Mouse (Mus musculus) Muller cell, postnatal 12 days (primary cell): Measurements from ENCODE around the gene Paqr6.
A peak's percentile ranks its signal among the peaks of the same experiment; 100 is the strongest.

ENCODE experiments used
- DNase-seq: peaks from one replicate; pipeline ENCODE4 v3.0.0-alpha.2; 2015; ENCODE audit errors: inconsistent ontology term

The Paqr6 gene

DNA sequence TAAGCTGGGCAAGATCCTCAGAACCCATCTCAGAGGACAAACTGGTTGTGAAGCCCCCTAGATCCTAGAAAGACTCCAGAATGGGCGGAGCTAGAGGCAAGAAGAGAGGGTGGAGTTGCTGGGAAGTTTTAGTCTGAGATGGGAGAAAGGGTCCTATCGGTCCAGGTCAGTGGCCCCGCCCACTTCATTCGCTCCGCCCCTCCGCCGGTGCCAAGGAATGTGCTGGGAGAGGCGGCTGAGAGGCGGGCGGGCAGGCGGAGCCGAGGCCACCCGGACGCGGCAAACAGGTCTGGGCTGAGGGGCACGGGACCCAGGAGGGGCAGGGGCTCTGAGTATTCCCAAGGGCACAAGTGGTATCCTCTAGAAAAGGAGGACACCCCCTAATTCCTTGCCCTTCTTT lies at the start of gene Paqr6:
Paqr6 (plus strand) TSS at position 248 of the 400 bp plus-strand sequence.
- peak; percentile 89 for DNase-seq

DNA sequence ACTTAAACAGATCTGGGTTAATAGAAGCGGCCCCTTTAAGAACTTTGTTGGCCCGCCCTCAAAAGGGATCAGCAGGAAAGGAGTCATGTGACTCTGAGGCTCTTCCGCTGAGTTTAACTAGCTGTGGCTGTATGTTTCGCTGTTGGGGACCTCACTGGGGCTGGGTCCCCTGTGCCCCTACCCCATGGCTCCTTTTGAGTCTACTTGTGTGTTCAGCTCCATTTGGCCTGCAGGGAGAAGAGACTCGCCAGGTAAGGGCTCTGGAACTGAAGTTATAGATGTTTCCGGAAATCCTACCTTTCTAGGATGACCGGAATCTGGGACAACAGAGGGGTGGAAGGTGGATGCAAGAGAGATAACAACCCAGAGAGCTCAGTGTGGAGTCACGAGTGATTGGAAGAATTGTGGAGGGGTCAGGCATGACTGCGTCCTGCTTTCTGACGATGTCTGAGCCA lies 39.4 kb upstream of the Paqr6 start, which contains the start of gene Glmp:
Glmp (plus strand) TSS at position 73 of the 455 bp plus-strand sequence.
- DNase-seq = peak; percentile 54

DNA sequence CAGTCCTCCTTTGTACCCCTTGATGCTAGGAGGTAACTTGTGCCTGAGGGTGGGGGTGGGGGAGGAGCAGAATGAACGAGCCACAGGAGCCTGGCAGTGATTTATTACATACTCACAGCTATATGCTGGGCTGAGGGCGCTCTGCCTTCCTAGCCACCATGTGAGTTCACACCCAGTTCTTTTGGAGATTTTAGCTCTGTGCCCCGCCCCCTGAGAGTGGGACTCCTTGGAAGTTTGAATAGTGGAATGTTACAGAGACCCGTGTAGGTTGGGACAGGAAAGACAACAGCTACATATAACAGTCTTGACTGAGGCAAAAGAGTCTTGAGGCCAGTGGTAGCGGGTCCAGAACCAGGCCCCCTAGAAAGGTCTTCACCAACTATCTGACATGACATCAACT lies 35.4 kb upstream of the Paqr6 start:
- no peak for DNase-seq

DNA sequence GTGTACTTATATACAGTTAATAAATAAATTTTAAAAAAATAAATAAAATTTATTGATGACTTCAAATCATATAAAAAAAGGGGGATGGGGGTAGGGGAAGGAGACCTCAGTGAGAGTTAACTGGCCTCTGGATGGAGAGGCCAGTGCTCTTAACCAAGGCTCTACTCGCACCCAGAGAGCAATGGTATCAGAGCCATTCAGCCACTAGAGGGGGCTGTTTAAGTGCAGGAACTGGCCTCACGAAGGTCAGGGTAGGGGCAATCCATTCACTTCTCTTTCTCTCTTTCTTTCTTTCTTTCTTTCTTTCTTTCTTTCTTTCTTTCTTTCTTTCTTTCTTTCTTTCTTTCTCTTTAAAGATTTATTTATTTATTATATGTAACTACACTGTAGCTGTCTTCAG lies 33.1 kb upstream of the Paqr6 start:
- DNase-seq = no peak

- DNase-seq = no peak
Measured at GRCm38 (mm10) chr3:88334029-88334658, 30.2 kb upstream of the Paqr6 start.

DNA sequence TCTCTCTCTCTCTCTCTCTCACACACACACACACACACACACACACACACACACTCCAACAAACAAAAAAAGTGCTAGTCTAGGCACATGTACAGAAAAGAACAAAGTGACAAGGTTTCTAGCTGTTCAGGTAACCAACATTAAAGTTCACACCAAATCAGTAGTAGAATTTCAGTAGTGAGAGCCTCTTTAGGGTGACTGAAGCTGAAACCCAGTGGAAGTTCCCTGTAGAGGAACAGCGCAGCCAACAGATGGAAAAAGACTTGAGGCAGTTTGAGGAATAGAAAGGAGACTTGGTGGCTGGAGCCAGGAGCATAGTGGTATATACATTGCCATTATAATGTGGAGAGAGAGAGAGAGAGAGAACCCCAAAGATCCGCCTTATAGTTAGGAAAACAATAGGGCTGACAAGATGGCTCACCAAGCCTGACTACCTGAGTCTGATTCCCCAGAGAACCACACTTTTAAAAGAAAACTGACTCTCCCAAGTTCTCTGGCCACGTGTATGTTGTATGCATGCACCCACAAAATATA lies 29.4 kb upstream of the Paqr6 start:
- DNase-seq = no peak

DNA sequence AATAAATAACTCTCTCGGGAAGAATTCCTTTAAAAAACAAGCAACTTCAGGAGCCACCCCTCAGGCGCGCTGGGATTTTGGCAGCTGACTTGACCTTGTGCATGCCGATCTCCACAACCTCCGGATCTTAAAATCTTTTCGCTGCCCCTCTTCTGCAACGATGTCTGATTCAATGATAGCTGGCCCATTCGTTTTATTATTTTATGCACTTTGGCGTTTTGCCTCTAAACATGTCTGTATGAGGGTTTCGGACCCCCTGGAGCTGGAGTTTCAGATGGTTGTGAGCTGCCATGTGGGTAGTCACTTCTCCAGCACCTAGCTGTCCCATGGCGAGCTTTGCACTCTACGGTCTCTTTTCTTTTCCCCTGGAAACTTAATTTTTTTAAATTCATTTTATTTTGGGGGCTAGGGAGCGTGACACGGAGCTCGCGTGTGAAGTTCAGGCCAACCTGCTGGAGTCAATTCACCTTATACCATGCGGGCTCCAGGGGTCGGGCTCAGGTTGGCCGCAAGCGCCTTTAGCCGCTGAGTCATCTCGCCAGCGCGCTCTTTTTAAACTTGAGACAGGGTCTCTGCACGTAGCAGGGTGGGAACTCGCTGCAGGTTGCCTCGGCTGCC lies 28.8 kb upstream of the Paqr6 start:
- no peak for DNase-seq

DNA sequence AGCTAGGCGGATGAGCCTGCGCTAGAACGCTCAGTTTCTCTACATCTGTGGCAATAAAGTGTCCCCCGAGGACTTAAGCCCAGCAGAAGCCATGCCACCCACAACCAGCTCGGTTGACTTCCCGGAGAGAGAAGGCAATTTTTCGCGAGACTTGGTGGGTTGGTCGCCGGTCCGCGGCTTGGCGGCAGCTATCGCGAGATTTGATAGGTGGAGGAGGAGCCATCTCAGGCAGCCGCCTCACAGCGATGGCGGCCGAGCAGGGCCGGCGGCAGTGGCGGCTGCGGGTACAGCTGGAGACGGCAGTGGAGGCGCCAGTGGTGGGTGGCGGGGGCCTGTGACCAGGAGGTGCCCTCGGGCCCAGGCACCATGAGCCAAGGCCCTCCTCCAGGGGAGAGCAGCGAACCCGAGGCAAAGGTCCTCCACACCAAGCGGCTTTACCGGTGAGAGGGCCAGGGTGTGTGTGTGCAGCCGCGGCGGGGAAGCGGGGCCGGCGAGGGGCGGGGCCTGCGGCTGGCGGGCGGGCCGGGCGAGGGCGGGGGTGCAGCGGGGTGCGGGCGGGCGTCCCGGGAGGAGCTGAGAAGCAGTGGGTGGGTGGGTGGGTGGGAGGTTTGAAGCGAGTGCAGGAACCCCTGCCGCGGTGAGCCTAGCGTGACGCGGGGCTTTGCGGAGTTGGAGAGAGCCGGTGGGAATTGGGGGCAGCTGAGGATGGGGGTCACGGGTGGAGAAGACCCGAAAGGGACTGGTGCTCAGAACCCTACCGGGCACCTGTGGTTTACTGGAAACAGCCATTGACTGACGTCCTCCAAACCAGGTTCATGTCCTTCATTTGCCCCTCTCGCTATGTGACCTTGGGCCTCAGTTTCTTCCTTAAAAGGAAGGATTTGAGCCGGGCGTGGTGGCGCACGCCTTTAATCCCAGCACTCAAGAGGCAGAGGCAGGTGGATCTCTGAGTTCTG lies 28.0 kb upstream of the Paqr6 start, which contains the start of the genes Tmem79 and Smg5:
Tmem79 (minus strand) TSS at position 91 of the 956 bp plus-strand sequence.
Smg5 (plus strand) TSS at position 203 of the 956 bp plus-strand sequence.
- peak; percentile 96 for DNase-seq

GRCm38 (mm10) chr3:88337367-88338020 lies 26.9 kb upstream of the Paqr6 start:
- DNase-seq = peak; percentile 16

- no peak for DNase-seq
Measured at GRCm38 (mm10) chr3:88338316-88338715, 26.1 kb upstream of the Paqr6 start.

GRCm38 (mm10) chr3:88339006-88339405 lies 25.4 kb upstream of the Paqr6 start:
- DNase-seq = no peak

- no peak for DNase-seq
Measured at GRCm38 (mm10) chr3:88350732-88351131, 13.7 kb upstream of the Paqr6 start.

DNA sequence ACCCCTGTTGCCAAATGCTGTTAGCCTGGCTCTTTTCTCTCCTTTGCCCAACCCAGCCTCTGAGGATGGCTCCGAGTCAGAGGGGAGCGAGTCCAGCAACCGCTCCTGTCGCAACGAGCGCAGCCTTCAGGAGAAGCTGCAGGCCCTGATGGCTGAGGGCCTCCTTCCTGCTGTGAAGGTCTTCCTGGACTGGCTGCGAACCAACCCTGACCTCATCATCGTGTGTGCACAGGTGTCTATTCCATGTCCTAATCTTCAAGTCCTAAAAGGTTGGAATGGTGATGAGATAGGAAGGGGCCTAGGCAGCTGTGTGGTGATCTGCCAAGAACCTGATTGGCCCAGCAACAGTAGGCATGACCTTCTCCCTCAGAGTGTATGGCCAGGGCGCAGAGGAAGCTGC lies 11.5 kb upstream of the Paqr6 start:
- DNase-seq = no peak

DNA sequence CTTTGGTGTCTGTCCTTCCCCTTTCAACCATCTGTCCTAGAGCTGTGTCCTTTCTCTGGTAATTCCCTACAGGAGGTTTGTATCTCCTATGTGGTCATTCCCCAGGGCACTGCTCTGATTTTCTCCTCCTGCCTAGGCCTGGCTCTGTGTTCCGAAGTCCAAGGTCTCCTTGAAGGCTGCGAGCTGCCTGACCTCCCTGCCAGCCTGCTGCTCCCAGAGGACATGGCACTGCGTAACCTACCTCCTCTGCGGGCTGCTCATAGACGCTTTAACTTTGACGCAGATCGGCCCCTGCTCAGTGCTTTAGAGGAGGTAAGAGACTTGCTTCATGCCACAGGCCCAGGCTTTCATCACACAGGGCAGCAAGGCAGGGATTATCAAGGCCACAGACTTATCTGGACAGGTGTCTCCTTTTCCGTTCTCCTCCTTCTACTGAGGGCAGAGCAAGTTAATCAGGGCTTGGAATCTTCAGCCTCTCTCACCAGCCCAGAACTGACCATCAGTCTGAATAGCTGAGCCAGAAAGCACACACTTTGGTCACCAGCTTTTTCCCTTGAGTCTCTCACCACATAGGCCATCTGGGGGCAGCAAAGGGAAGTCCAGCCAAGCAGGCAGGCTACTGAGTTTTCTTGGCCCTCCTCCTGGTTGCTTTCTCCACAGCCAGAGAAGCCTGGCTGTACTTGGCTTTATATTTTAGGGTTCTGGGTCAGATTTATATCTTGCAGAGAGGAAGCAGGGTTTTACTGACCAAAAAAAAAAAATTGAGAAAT lies 9.8 kb upstream of the Paqr6 start:
- DNase-seq = no peak

DNA sequence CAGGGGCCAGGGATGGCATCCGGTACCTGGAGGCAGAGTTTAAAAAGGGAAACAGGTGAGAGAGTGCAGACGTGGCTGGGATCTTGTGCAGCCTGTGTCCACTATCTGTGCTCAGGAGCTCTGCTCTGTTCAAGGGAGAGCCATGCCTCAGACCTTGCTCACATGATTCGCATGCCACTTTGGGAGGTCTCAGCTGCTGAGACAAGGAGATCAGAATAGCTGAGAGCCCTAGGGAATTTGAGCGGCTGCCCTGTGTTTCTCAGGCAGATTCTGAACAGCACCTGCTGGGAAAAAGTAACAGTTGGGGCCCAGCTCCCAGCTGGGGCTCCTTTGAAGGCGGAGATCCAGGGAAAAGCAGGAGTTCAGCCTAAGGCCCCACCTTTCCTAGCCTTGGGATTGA lies 4.8 kb upstream of the Paqr6 start:
- no peak for DNase-seq

DNA sequence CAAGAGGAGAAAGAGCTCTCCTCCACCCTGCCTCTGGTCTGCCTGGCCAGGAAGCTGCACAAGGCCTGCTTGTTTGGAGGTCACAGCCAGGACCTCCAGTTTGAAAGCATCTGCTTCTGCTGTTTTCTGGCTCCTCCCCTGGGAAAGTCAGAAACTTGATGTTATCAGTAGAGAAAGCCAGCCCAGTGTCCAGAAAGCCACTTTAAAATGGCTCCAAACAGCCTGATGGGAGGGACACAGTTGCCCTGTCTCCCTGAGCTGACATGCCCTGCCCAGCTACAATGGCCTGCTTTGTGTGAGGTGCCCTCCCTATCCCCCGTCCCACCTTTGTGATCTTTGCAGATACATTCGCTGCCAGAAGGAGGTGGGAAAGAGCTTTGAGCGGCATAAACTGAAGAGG lies 4.4 kb upstream of the Paqr6 start:
- no peak for DNase-seq

DNA sequence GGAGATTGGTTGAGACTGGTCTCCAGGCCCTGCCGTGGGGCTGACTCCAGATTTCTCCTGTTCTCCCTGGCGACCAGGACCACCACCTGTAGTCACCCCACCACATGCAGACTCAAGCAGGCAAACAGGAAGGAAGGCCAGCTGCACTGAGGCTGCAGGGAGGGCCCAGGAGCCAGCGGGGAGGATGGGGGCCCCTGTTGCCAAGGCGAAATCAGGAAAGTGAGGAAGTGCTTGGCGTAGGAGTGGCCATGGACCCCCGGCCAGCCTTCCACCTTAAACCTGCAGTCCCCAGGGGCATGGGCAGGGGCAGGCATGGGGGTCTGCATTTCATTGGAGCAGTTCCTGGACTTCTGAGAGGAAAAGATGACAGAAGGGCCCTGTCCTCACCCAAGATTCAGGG lies 3.3 kb upstream of the Paqr6 start:
- DNase-seq = no peak

DNA sequence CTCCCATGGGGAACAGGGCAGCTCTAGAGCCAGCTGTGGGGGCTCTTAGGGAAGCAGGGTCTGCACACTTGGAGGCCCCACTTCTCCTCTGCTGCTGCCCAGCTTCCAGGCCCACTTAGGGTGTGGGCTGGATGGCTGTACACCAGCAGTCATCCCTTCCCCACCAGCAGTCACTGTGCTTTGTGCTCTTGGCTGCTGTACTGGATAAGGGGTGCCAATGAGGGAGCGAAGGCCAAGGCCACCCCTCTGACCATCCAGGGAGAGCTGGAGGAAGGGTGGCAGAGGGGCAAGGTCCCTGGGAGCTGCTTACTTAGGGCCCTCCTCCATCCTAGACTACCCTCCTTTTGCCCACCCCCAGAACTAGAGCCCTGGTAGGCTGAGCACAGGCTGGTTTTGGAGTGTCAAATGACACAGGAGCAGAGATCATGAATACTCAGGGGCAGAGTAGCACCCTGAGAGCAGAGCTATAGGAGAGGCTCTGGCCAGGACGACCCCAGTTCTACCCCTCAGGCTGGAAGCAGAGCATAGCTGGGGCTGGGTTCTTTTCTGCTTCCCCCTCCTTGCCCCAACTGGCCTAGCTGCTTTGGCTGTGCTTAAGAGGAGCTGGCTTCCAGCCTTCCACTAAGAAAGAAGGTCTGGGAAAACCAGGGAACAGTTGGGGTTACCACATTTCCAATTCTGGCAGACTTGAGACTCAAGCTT lies 2.6 kb upstream of the Paqr6 start:
- DNase-seq = no peak

DNA sequence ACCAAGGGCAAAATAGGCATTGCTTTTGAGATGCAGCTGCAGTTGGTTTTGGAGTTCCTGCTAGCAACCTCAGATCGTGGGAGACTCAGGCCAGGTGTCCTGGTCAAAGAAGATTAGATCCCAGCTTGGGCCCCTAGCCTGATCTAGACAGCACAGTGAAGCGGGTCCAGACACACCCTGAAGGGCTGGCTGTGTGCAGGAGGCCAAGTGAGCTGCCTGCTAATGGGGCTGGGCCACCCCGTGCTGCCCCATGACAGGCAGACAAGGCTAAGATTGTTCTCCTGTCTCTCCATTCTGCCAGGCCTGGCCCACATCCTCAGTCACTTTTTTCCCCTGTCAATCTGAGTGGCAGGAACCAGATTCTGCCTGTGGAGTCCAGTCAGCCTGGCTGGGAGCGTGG lies 684 bp upstream of the Paqr6 start:
- DNase-seq = peak; percentile 68
